Mouse (Mus musculus) thymus, adult 2 months (tissue): ENCODE measurements at regions not wholly inside any gene's neighbourhood (a gene's known extent, or its start where the extent isn't known, plus 50 kb on each side); places are given as distances from the start of the nearest gene placed in this dataset.

Source experiments
- DNase-seq: peaks from one replicate; pipeline ENCODE4 v3.0.0; 2021
- H3K27ac ChIP-seq: fragments of 200-500 bp; 2 replicates; pipeline ENCODE4 v1.5.1; 2012; ENCODE audit warnings: low read length, control low read depth; ENCODE audit not compliant: control insufficient read depth, insufficient read depth
- H3K27me3 ChIP-seq: fragments of 200-500 bp; 2 replicates; pipeline ENCODE4 v1.6.1; 2012; ENCODE audit warnings: mild to moderate bottlenecking, low read length, moderate library complexity, mixed read lengths; ENCODE audit not compliant: control insufficient read depth, insufficient read depth
- H3K36me3 ChIP-seq: fragments of 200-500 bp; 2 replicates; pipeline ENCODE4 v1.6.1; 2012; ENCODE audit warnings: mild to moderate bottlenecking, low read length, moderate library complexity; ENCODE audit not compliant: control insufficient read depth, insufficient read depth
- H3K4me1 ChIP-seq: fragments of 200-500 bp; replicated peaks from 2 replicates; pipeline ENCODE4 v1.6.1; 2012; ENCODE audit warnings: low read length; ENCODE audit not compliant: control insufficient read depth, insufficient read depth
- H3K4me3 ChIP-seq: fragments of 200-500 bp; 2 replicates; pipeline ENCODE4 v1.5.1; 2012; ENCODE audit warnings: mild to moderate bottlenecking, low read length, control low read depth, moderate library complexity; ENCODE audit not compliant: control insufficient read depth, insufficient read depth
- CTCF ChIP-seq: fragments of 200-500 bp; IDR thresholded peaks from 2 replicates; pipeline ENCODE4 v1.5.1; 2012; ENCODE audit warnings: mild to moderate bottlenecking, control low read depth, low read length, moderate library complexity, borderline replicate concordance; ENCODE audit not compliant: control insufficient read depth, poor library complexity, insufficient read depth; ENCODE audit errors: extremely low read depth
- POLR2A ChIP-seq: fragments of 200-500 bp; IDR thresholded peaks from 2 replicates; pipeline ENCODE4 v1.6.1; 2012; ENCODE audit warnings: mild to moderate bottlenecking, low read length, control low read depth, moderate library complexity; ENCODE audit not compliant: control insufficient read depth, poor library complexity, insufficient read depth; ENCODE audit errors: extremely low read depth
- WGBS: fragments of 180-500 bp; shearing (Covaris S2); methylation state at CpG from one replicate; pipeline ENCODE4 v1.1.7; 2018; 5-methylcytosine and 5-hydroxymethylcytosine counted together

DNA sequence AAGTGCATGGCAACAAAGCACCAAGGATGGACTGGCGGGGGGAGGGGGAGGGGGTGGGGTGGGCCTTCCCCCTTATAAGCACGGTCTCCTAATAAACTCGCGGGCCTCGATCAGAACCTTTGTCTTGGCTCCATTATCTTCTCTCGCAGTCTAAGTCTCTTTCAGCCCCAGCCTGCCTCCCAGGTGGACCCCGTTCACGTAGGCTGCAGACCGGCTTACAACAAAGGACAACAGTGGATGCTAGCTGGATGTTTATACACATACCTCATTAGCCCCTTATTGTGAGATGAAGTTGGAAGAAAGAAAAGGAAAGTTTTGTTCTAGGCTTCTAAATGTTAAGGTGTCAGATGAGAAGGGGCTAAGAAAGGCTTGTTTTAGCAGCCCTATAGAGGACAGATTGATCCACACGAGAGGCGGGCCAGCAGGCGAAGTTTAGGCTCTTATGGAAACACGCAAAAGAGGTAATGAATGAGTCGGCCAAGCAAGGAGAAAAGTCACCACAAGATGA lies 272.6 kb downstream of the Cd47 start:
- DNase-seq = no peak
- Histone ChIP-seq H3K27ac (no peak overlapping the region), H3K36me3 (no peaks in the 10 kb centered on the region), H3K4me3 (no peak overlapping the region), H3K4me1 (peaks cover 4% of the 10 kb centered on the region), H3K27me3 (no peaks in the 10 kb centered on the region)
- 93% methylated on average over 14 of the region's 14 CpGs for WGBS
- TF ChIP-seq POLR2A (no peak), CTCF (no peak)

DNA sequence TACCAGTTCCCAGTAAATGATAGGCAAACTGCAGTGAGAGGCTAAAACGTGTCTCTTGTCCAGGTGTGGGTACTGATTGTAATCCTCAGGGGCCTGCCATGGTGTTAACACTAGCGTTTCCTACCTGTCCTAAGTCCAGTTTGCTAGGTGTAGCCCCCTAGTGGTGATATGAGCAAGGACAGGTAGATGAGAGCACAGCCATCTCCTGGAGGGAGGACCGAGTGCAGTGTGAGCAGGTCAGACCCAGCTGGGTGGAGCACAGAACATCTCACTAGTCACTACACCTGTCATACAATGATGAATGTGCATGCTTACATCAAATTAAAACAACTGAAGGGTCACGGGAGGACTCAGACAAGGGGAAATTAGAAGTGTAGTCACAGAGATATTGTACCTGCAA lies 273.6 kb downstream of the Cd47 start:
- DNase-seq = peak; percentile 53
- 79% methylated on average over 4 of the region's 4 CpGs for WGBS
- no peak overlapping the region for H3K4me3 ChIP-seq
- H3K27me3 ChIP-seq = no peaks in the 10 kb centered on the region
- peaks cover 2% of the 10 kb centered on the region for H3K4me1 ChIP-seq
- no peak overlapping the region for H3K27ac ChIP-seq
- TF ChIP-seq POLR2A (no peak), CTCF (no peak)
- H3K36me3 ChIP-seq = no peaks in the 10 kb centered on the region

DNA sequence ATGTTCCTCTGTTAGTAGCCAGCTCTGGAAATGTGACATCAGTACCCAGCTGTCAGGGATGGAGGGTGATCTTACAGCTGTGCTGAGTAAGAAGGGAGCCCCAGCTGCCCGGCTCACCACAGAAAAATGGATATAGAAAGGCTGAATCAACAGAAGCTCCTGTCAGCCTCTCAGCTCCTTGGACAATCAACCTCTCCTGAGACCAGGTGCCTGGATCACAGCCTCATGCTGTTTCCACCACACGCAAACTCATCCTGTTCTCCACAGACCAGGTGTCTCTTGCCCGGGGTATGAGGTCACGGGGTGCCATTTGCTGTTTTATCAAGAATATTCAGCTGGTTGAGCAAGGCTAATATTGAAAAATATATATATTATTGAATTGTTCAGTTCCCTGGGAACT lies 275.3 kb downstream of the Cd47 start:
- H3K27ac ChIP-seq = no peak overlapping the region
- WGBS = 74% methylated on average over 4 of the region's 4 CpGs
- TF ChIP-seq POLR2A (no peak), CTCF (no peak)
- H3K4me1 ChIP-seq = no peaks in the 10 kb centered on the region
- no peak for DNase-seq
- no peaks in the 10 kb centered on the region for H3K27me3 ChIP-seq
- no peaks in the 10 kb centered on the region for H3K36me3 ChIP-seq
- H3K4me3 ChIP-seq = no peak overlapping the region

DNA sequence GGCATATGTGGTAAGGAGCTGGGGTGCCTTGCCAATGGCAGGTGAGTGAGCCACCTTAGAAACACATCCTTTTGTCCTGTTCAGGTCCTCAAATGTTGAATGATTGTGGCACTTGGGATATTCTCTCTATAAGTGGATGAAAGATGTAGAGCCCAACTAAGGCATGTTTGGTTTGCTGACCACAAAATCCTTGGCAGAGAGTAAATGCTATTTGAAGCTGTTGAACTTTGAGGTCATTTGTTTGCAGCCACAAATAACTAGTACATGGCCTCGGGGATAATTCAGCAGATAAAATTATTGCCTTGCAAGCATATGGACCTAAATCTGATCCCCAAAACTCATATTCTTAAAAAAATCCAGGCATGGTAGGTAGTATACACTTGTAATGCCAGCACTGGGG lies 281.2 kb downstream of the Cd47 start:
- TF ChIP-seq CTCF (no peak), POLR2A (no peak)
- Histone ChIP-seq H3K4me3 (no peak overlapping the region), H3K36me3 (no peaks in the 10 kb centered on the region), H3K27me3 (no peaks in the 10 kb centered on the region), H3K27ac (no peak overlapping the region), H3K4me1 (no peaks in the 10 kb centered on the region)
- 74% methylated on average over 1 of the region's 1 CpGs for WGBS
- DNase-seq = no peak

DNA sequence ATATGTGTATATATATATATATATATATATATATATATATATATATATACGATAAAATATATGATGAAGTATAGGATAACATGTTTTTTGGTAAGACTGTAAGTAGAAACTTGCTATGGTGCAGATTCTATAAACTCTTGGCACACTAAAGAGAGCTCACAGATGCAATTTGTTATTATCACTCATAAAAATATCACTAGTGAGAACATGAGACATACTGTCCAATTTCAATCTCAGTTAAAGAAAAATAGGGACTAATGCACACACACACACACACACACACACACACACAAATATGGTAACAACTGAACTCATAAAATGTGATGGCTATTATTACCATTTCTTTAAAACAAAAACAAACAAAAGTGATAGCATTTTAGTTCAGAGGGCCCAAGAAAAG lies 292.0 kb downstream of the Cd47 start:
- WGBS = 79% methylated on average over 1 of the region's 1 CpGs

DNA sequence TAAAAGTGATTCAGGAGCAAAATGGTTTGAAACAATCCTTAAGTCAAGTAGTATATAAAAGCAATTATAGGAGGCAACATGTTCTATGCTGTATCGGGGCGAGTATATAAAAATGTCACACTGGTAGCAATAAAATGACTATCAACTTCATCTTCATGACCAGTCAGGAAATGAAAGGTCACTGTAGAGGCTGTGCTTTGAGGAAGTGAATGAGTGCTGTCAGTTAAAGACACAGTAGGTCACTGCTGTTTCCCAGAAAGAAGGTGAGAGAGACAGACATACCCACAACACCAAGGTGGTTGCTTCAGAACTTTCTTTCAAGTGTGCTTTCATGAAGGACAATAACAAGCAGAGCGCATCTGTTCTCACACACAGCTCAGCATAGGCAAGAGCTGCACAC lies 292.4 kb downstream of the Cd47 start:
- Histone ChIP-seq H3K27ac (no peak overlapping the region), H3K4me1 (no peaks in the 10 kb centered on the region), H3K36me3 (no peaks in the 10 kb centered on the region), H3K27me3 (no peaks in the 10 kb centered on the region), H3K4me3 (no peak overlapping the region)
- DNase-seq = no peak
- no peak for TF ChIP-seq CTCF
- TF ChIP-seq POLR2A = no peak
- 34% methylated on average over 3 of the region's 3 CpGs for whole genome bisulfite sequencing

More for the DNA sequence above, 292.0 kb downstream of the Cd47 start:
- no peak for DNase-seq
- H3K4me3 ChIP-seq = no peak overlapping the region
- no peak overlapping the region for H3K27ac ChIP-seq
- TF ChIP-seq POLR2A = no peak
- TF ChIP-seq CTCF = no peak
- H3K4me1 ChIP-seq = no peaks in the 10 kb centered on the region
- no peaks in the 10 kb centered on the region for H3K36me3 ChIP-seq
- H3K27me3 ChIP-seq = no peaks in the 10 kb centered on the region

DNA sequence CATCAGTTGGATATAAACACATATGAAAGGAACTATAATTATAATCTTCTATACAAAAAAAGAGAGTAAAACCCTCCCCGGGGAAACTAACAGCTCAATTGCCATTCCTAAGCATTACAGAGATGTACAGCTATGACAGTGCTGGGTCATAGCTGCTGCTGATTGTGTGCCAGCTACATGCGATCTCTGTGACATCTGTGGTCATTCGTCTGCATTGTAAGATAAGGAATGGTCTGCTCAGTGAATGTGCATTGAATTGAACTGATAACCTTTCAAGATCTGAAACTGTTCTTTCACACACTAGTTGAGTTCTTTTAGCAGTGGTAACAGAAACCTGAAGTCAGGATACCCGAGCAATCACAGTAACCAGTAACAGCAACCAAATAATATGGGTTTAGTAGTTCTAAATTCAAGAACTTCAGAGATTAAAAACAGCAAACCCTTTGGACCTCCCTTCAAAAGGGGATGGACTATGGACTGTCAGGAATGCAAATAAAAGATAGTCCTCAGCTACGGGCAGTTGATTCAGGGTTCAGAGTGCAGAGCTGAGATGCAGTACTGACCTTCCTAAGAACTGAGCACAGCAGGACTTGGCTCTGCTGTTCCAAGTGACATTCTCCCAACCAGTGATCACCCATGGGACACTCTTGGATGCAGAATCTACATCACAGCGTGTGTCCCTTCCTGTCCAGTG lies 295.7 kb downstream of the Cd47 start:
- no peak overlapping the region for H3K27ac ChIP-seq
- H3K4me3 ChIP-seq = no peak overlapping the region
- H3K4me1 ChIP-seq = no peaks in the 10 kb centered on the region
- DNase-seq = no peak
- no peaks in the 10 kb centered on the region for H3K36me3 ChIP-seq
- no peak for TF ChIP-seq POLR2A
- no peak for TF ChIP-seq CTCF
- H3K27me3 ChIP-seq = no peaks in the 10 kb centered on the region
- whole genome bisulfite sequencing = 91% methylated on average over 6 of the region's 6 CpGs
